Mouse (Mus musculus): ENCODE results near the gene Ankdd1b. TPM values are rescaled to one million over a fixed set of nuclear protein-coding genes. Genes with fewer than 3 reads are reported as not detected.

The Ankdd1b gene
- polyA plus RNA-seq, 1 experiment from 2014 or later = not detected

DNA sequence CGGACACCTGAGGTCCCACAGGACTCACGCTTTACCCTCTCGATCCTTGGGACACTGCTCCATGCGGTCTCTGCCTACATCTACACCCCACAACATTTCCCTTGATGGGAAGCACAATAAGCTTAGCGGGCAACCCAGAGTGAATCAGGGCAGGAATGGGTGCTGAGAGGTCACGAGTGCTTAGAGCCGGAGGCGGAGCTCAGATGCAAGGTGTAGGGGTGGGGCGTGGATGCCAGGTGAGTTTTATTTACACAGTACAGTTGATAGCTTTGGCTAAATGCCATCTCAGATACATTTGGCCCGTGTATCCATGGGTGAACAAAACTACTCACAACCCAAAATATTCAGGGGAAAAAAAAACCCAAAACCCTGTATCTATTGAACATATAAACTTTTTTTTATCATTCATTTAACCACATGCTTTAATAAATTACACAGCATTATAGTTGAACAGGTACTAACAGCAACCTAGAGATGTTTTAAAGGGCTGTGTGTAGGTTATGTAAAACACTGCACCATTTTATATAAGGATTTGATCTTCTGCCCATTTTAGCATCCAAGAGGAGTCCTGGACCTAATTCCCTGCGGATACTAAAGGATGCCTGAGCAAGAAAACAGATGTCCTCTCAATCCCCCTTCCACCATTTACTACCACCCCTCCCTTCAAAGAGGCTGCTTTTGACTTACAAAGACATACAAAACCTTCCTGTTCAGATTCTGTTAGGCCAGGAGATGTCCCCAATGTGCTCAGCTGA lies 19.4 kb downstream of the Ankdd1b start:
- Histone ChIP-seq H3K9ac (replicated peaks) (no peak overlapping the region), H3K27me3 (no peaks in the 10 kb centered on the region), H3K9me3 (no peaks in the 10 kb centered on the region), H3K4me2 (replicated peaks) (no peak overlapping the region), H3K4me3 (no peak overlapping the region), H3K4me1 (no peaks in the 10 kb centered on the region), H3K27ac (replicated peaks) (no peak overlapping the region), H3K36me3 (no peaks in the 10 kb centered on the region)
- no peak for ATAC-seq (replicated peaks)
- WGBS = 90% methylated on average over 11 of the region's 11 CpGs

DNA sequence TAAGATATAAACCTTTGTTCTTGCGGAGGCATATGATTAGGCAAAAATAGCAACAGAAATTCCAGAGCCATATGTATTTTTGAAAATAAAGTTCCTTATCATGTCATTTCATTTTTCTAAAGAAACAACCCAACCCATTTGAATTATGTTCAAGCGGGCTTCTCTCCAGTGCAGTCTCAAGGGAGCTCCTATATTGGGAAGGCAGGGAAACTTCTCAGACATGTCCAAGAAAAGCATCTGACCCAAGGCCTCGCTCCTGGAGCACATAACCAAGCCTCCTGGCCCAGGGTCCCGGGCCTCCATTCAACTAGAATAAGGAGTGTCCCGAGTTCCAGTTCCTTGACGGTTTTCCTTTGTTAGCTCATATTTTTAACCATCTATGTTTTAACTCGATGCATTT lies 20.1 kb downstream of the Ankdd1b start:
- WGBS = 93% methylated on average over 7 of the region's 7 CpGs
- H3K27ac ChIP-seq (replicated peaks) = no peak overlapping the region
- H3K9me3 ChIP-seq = no peaks in the 10 kb centered on the region
- no peak overlapping the region for H3K4me2 ChIP-seq (replicated peaks)
- no peak overlapping the region for H3K4me3 ChIP-seq
- ATAC-seq (replicated peaks) = no peak
- H3K36me3 ChIP-seq = no peaks in the 10 kb centered on the region
- H3K4me1 ChIP-seq = no peaks in the 10 kb centered on the region
- H3K9ac ChIP-seq (replicated peaks) = no peak overlapping the region
- H3K27me3 ChIP-seq = no peaks in the 10 kb centered on the region

DNA sequence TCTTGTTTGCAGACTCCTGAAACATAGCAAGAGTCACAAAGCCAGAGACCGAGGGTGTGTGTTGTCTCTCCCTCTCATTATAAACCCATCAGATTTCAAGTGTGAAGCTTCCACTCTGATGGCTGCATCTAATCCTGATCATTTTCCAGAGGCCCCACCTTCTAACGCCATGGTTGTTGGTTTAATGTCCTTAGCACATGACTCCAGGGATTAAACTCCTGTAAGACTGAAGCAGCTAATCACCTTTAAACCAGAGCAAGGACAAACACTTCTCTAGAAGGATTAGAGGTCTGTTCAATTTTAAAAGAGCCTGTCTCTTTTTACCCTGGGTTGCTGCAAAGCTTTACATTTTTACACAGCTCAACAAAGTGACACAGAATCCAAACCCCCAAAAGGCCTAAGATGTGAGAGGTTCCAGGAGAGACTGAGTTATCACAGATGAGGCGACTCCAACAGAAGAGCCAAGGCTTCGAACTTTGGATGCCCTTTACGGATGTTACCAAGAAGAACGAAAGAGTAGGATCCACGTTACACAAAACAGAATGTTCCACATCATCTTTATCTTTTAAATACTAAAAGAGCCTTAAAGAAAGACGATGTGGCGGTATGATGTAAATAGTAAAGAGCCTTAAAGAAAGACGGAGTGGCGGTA lies 20.7 kb downstream of the Ankdd1b start:
- no peaks in the 10 kb centered on the region for H3K4me1 ChIP-seq
- H3K9me3 ChIP-seq = no peaks in the 10 kb centered on the region
- no peak overlapping the region for H3K27ac ChIP-seq (replicated peaks)
- no peak overlapping the region for H3K4me2 ChIP-seq (replicated peaks)
- H3K27me3 ChIP-seq = no peaks in the 10 kb centered on the region
- WGBS = 82% methylated on average over 11 of the region's 11 CpGs
- ATAC-seq (replicated peaks) = no peak
- no peak overlapping the region for H3K4me3 ChIP-seq
- H3K36me3 ChIP-seq = no peaks in the 10 kb centered on the region
- no peak overlapping the region for H3K9ac ChIP-seq (replicated peaks)

DNA sequence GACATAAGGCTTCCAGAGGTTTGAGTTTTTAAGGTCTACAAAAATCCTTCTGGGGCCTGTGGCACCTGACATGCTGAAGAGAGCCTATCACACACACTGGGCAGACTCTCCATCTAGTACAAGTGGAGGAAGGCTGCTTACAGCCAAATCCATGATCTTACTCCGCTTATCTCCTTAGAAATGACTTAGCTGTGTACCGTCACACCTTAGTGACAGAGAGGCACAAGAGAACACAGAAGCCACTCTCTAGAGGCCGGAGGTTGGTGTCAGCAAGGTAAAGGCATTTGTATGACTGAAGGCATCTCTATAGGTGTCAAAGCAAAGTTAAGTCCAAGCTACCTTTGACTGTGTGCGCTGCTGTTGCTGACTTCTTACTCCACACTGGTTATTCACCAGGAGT lies 30.6 kb downstream of the Ankdd1b start:
- no peak for ATAC-seq (replicated peaks)
- Histone ChIP-seq H3K27ac (replicated peaks) (no peak overlapping the region), H3K4me3 (no peak overlapping the region), H3K4me2 (replicated peaks) (no peak overlapping the region), H3K27me3 (no peaks in the 10 kb centered on the region), H3K9me3 (no peaks in the 10 kb centered on the region), H3K36me3 (no peaks in the 10 kb centered on the region), H3K4me1 (no peaks in the 10 kb centered on the region), H3K9ac (replicated peaks) (no peak overlapping the region)
- 88% methylated on average over 4 of the region's 4 CpGs for WGBS

DNA sequence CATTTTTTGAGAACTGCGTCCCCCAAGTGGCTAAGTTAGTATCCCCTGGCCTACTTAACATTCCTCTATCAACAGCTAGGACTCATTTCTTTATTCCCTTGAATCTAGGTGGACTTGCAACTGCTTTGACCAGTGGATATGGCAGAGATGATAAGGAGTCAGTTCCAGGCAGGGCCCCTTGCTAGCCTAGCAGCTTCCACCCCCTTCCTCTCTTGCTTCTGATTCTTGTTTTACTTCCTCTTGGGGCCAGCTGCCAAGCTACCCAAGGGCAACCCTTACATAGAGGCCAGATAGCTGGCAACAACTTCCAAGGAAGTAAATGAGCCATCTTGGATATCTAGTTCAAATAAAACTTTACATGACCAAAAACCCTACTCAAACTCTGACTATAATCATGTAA lies 34.1 kb downstream of the Ankdd1b start:
- H3K9ac ChIP-seq (replicated peaks) = no peak overlapping the region
- H3K36me3 ChIP-seq = no peaks in the 10 kb centered on the region
- no peaks in the 10 kb centered on the region for H3K9me3 ChIP-seq
- H3K27me3 ChIP-seq = no peaks in the 10 kb centered on the region
- H3K4me2 ChIP-seq (replicated peaks) = no peak overlapping the region
- H3K4me3 ChIP-seq = no peak overlapping the region
- H3K4me1 ChIP-seq = no peaks in the 10 kb centered on the region
- 90% methylated on average over 1 of the region's 1 CpGs for WGBS
- H3K27ac ChIP-seq (replicated peaks) = no peak overlapping the region
- ATAC-seq (replicated peaks) = no peak

DNA sequence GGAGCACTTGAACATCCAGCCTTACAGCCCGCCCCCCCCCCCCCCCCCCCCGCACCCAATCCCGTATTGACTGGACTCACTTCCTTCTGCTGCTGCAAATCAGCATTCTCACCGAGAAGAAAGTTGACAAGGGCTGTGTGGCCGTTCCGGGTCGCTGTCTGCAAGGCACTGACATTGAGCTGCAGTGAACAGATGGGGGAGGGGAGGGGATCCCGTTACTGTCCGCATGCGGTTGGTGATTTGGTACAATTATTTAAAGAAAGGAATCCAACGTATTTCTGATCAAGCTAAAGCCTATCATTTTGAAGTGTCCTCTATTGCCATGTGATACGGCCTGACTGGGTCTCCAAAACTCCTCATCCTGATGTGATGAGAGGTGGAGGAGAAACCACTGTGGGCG lies 35.2 kb downstream of the Ankdd1b start:
- ATAC-seq (replicated peaks) = no peak
- Histone ChIP-seq H3K27me3 (no peaks in the 10 kb centered on the region), H3K4me2 (replicated peaks) (no peak overlapping the region), H3K36me3 (no peaks in the 10 kb centered on the region), H3K27ac (replicated peaks) (no peak overlapping the region), H3K4me3 (no peak overlapping the region), H3K9me3 (no peaks in the 10 kb centered on the region), H3K9ac (replicated peaks) (no peak overlapping the region), H3K4me1 (no peaks in the 10 kb centered on the region)
- WGBS = 51% methylated on average over 11 of the region's 13 CpGs

DNA sequence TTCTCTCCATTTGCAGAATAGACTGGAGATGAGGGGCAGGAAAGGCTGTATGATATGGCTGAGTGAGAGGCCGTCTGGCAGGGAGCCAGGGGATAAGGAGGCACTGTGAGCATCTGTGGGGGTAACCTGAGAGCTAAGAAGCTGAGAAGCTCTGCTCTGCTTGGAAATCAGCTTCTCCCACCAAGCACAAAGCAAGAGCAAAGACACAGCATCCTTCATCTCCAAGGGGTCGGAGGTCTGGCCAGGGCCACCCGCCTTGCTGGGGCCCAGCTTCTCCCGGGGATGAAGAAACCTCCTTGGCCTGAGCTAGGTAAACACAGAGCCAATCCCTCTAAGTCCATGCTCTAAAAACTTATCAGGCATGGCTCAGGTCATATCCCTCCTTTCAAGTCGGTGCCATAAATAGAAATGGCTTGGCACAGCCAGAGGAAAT lies 36.1 kb downstream of the Ankdd1b start:
- H3K9ac ChIP-seq (replicated peaks) = no peak overlapping the region
- no peak overlapping the region for H3K27ac ChIP-seq (replicated peaks)
- no peak for ATAC-seq (replicated peaks)
- no peaks in the 10 kb centered on the region for H3K4me1 ChIP-seq
- 77% methylated on average over 5 of the region's 5 CpGs for WGBS
- no peak overlapping the region for H3K4me3 ChIP-seq
- no peaks in the 10 kb centered on the region for H3K9me3 ChIP-seq
- no peaks in the 10 kb centered on the region for H3K27me3 ChIP-seq
- H3K4me2 ChIP-seq (replicated peaks) = no peak overlapping the region
- H3K36me3 ChIP-seq = no peaks in the 10 kb centered on the region

DNA sequence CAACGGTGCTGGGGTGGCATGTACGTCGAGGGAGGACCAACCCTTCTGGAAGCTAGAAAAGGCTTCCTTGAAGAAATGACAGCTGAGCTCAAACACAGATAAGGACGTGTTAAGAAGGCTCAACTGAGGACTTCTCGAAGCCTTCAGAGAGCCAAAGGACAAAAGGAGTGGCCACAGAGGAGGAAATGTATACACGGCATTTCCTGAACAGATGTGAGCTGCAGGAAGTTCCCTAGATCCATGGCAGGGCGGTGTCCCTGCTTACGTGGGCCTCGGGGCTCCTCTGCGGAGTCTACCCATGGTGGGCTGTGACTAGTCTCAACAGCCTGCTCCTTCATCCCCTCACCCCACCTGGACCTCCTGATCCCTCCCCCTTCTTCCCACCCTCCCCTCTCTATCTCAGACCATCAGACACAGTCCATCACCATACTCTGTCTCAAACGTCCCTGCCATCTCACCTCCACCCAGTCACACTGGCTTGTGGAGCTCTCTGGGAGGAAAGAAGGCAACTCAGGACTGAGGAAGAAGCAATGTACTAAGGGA lies 37.3 kb downstream of the Ankdd1b start:
- Histone ChIP-seq H3K4me2 (replicated peaks) (no peak overlapping the region), H3K9me3 (no peaks in the 10 kb centered on the region), H3K27ac (replicated peaks) (no peak overlapping the region), H3K27me3 (no peaks in the 10 kb centered on the region), H3K9ac (replicated peaks) (no peak overlapping the region), H3K4me1 (no peaks in the 10 kb centered on the region), H3K4me3 (no peak overlapping the region), H3K36me3 (no peaks in the 10 kb centered on the region)
- no peak for ATAC-seq (replicated peaks)
- WGBS = 84% methylated on average over 11 of the region's 11 CpGs

DNA sequence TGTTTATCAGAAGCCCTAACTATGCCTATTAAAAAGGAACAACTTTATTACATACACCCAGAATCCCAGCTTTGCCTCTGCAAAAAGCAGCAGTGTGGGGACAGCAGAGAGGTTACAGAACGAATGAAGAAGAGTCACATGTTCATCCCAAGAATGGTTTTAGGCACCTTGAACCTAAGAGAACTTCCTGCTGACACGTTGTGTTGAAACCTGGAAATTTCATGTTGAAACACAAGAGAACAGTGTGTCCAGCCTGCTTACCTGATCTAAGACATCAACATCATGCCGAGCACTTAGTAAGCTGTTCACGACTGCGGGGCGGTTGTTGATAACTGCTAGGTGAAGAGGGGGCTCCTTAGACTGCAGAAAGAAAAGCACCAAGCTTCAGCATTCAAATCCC lies 38.0 kb downstream of the Ankdd1b start:
- Histone ChIP-seq H3K27me3 (no peaks in the 10 kb centered on the region), H3K4me3 (no peak overlapping the region), H3K9ac (replicated peaks) (no peak overlapping the region), H3K4me2 (replicated peaks) (no peak overlapping the region), H3K9me3 (no peaks in the 10 kb centered on the region), H3K4me1 (no peaks in the 10 kb centered on the region), H3K27ac (replicated peaks) (no peak overlapping the region), H3K36me3 (no peaks in the 10 kb centered on the region)
- 86% methylated on average over 6 of the region's 6 CpGs for WGBS
- ATAC-seq (replicated peaks) = no peak

DNA sequence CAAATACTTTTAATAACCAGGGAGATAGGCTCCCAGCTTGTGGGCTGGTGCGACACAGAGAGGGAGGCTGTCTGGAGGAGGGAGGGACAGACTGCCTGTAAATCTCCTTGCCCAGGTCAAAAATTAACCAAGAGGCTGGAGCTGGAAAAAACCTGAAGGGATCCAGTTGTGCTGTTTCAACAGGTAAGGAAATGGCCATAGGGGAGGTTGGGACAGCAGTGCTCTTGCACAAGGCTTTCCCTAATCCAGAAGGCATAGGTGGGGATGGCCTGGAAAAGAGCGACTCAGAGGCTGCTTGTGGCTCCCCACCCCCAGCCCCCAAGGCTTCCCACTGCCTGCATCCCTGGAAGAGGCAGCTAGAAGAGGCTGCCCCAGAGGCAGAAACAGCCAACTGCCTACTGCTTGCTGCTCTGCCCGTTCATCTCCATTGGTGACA lies 38.6 kb downstream of the Ankdd1b start:
- H3K9ac ChIP-seq (replicated peaks) = no peak overlapping the region
- H3K9me3 ChIP-seq = no peaks in the 10 kb centered on the region
- H3K4me1 ChIP-seq = no peaks in the 10 kb centered on the region
- ATAC-seq (replicated peaks) = no peak
- H3K27me3 ChIP-seq = no peaks in the 10 kb centered on the region
- H3K36me3 ChIP-seq = no peaks in the 10 kb centered on the region
- no peak overlapping the region for H3K27ac ChIP-seq (replicated peaks)
- H3K4me2 ChIP-seq (replicated peaks) = no peak overlapping the region
- no peak overlapping the region for H3K4me3 ChIP-seq
- 56% methylated on average over 3 of the region's 3 CpGs for WGBS

DNA sequence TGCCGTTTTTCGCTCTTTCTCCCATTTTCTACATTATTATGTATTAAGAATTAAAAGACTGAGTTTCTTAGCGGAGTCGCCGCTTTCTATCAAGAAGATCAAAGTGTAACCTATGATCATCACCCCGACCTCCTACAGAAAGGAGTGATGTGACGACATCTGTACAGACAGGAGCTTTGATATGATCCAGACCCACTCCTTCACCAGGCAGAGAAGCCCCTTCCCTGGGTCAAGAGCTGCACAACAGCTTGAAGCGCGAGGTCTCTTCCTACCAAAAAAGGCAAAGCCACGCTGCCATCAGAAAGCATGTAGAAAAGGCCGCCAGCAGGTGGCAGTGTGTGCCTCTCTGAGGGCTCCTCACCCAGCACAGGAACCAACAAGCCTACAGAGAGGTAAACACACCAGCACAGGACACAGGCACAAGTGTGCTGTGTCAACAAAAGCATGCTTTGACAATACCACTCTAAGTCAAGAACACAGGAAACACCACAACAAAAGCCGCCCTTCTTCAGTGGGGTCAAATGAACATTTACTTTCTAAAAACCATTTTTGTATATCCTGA lies 39.3 kb downstream of the Ankdd1b start:
- H3K4me3 ChIP-seq = no peak overlapping the region
- no peaks in the 10 kb centered on the region for H3K36me3 ChIP-seq
- peak; percentile 81 for ATAC-seq (replicated peaks)
- peaks cover 6% of the 10 kb centered on the region; the same call in 1 of the 2 replicates for H3K4me1 ChIP-seq
- no peak overlapping the region for H3K9ac ChIP-seq (replicated peaks)
- 42% methylated on average over 12 of the region's 12 CpGs for WGBS
- H3K4me2 ChIP-seq (replicated peaks) = no peak overlapping the region
- no peaks in the 10 kb centered on the region for H3K9me3 ChIP-seq
- H3K27ac ChIP-seq (replicated peaks) = no peak overlapping the region
- H3K27me3 ChIP-seq = no peaks in the 10 kb centered on the region

DNA sequence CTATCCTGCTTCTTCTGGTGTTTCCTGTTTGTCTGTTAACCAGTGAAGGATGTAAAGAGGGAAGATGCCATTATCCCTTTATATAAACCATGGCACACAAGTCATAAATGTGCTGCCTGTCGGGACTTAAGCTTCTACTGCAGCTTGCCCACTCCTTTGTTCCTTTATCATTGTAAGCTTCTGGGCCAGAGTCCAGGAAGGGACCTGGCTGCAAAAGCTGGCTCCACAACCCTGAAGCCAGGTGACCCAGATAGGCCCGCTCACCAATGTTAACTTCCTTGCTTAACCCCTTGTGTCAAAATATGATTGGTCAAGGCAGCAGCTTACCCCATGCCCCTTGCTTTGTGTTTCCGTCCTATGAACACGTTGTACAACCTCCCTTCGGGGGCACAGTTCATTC lies 42.5 kb downstream of the Ankdd1b start:
- WGBS = 68% methylated on average over 5 of the region's 5 CpGs
- ATAC-seq (replicated peaks) = no peak
- Histone ChIP-seq H3K36me3 (no peaks in the 10 kb centered on the region), H3K4me2 (replicated peaks) (no peak overlapping the region), H3K27me3 (no peaks in the 10 kb centered on the region), H3K9me3 (no peaks in the 10 kb centered on the region), H3K27ac (replicated peaks) (no peak overlapping the region), H3K4me3 (no peak overlapping the region), H3K9ac (replicated peaks) (no peak overlapping the region), H3K4me1 (peaks cover 13% of the 10 kb centered on the region)
